Mouse (Mus musculus) bone marrow macrophage, adult 2 months (primary cell): ENCODE results near the gene Abtb1. TPM values are rescaled to one million over a fixed set of nuclear protein-coding genes. Genes with fewer than 3 reads are reported as not detected.

Experiments used
- H3K27ac ChIP-seq: 2 replicates; pipeline ENCODE4 v1.5.1; 2012; ENCODE audit warnings: low read depth, low read length; ENCODE audit not compliant: insufficient read depth
- H3K4me1 ChIP-seq: 2 replicates; pipeline ENCODE4 v1.6.1; 2012; ENCODE audit warnings: low read length; ENCODE audit not compliant: control insufficient read depth, insufficient read depth
- H3K4me3 ChIP-seq: 2 replicates; pipeline ENCODE4 v1.5.1; 2012; ENCODE audit warnings: mild to moderate bottlenecking, low read length, moderate library complexity; ENCODE audit not compliant: insufficient read depth
- CTCF ChIP-seq: IDR thresholded peaks from 2 replicates; pipeline ENCODE4 v1.5.1; 2012; ENCODE audit warnings: low read depth, mild to moderate bottlenecking, low read length, moderate library complexity
- POLR2A ChIP-seq: IDR thresholded peaks from 2 replicates; pipeline ENCODE4 v1.6.1; 2012; ENCODE audit warnings: mild to moderate bottlenecking, low read depth, low read length, borderline replicate concordance
- polyA plus RNA-seq: library from polyadenylated mRNA; stranded (reverse); fragments of >200 nt; gene quantifications from 2 replicates; pipeline ENCODE4 v1.2.4, GENCODE M21; 2012; ENCODE audit not compliant: missing spikeins, insufficient read depth, insufficient read length

Gene Abtb1
- polyA plus RNA-seq, 1 experiment = 40.7 TPM

- TF ChIP-seq POLR2A = no peak
- TF ChIP-seq CTCF = no peak
- Histone ChIP-seq H3K27ac (peak overlapping the region; percentile 59), H3K4me1 (peaks cover 26% of the 10 kb centered on the region), H3K4me3 (peak overlapping the region; percentile 72)
Measured at GRCm38 (mm10) chr6:88841514-88841780, 337 bp downstream of the Abtb1 start.

- TF ChIP-seq POLR2A (no peak), CTCF (no peak)
- peak overlapping the region; percentile 72 for H3K4me3 ChIP-seq
- H3K4me1 ChIP-seq = peaks cover 26% of the 10 kb centered on the region
- H3K27ac ChIP-seq = peak overlapping the region; percentile 59
Measured at GRCm38 (mm10) chr6:88840791-88841513, 832 bp downstream of the Abtb1 start.

- Histone ChIP-seq H3K27ac (no peak overlapping the region), H3K4me3 (peak overlapping the region; percentile 72), H3K4me1 (peaks cover 28% of the 10 kb centered on the region)
- TF ChIP-seq CTCF (no peak), POLR2A (no peak)
Measured at GRCm38 (mm10) chr6:88840211-88840610, 1.6 kb downstream of the Abtb1 start.

- Histone ChIP-seq H3K27ac (no peak overlapping the region), H3K4me3 (no peak overlapping the region), H3K4me1 (peaks cover 30% of the 10 kb centered on the region)
- no peak for TF ChIP-seq CTCF
- TF ChIP-seq POLR2A = no peak
Measured at GRCm38 (mm10) chr6:88839135-88839970, 2.4 kb downstream of the Abtb1 start.

GRCm38 (mm10) chr6:88838613-88839012, 3.2 kb downstream of the Abtb1 start:
- H3K4me1 ChIP-seq = peaks cover 30% of the 10 kb centered on the region
- TF ChIP-seq CTCF = no peak
- TF ChIP-seq POLR2A = no peak
- H3K4me3 ChIP-seq = no peak overlapping the region
- H3K27ac ChIP-seq = no peak overlapping the region

- Histone ChIP-seq H3K4me1 (peaks cover 27% of the 10 kb centered on the region), H3K4me3 (no peak overlapping the region), H3K27ac (no peak overlapping the region)
- TF ChIP-seq CTCF = no peak
Measured at GRCm38 (mm10) chr6:88837999-88838398, 3.8 kb downstream of the Abtb1 start.

- Histone ChIP-seq H3K4me3 (no peak overlapping the region), H3K4me1 (peaks cover 34% of the 10 kb centered on the region), H3K27ac (no peak overlapping the region)
- no peak for TF ChIP-seq CTCF
Measured at GRCm38 (mm10) chr6:88836178-88836819, 5.5 kb downstream of the Abtb1 start.

GRCm38 (mm10) chr6:88835047-88835446, 6.7 kb downstream of the Abtb1 start:
- TF ChIP-seq POLR2A (no peak), CTCF (no peak)
- Histone ChIP-seq H3K4me3 (no peak overlapping the region), H3K4me1 (peaks cover 36% of the 10 kb centered on the region), H3K27ac (no peak overlapping the region)

GRCm38 (mm10) chr6:88833340-88834140, 8.2 kb downstream of the Abtb1 start:
- Histone ChIP-seq H3K4me1 (peaks cover 51% of the 10 kb centered on the region), H3K27ac (no peak overlapping the region), H3K4me3 (no peak overlapping the region)
- TF ChIP-seq POLR2A (no peak), CTCF (no peak)

- TF ChIP-seq POLR2A (no peak), CTCF (no peak)
- Histone ChIP-seq H3K27ac (no peak overlapping the region), H3K4me1 (peaks cover 55% of the 10 kb centered on the region), H3K4me3 (no peak overlapping the region)
Measured at GRCm38 (mm10) chr6:88832663-88833062, 9.1 kb downstream of the Abtb1 start.
